Mouse (Mus musculus) heart, adult 2 months (tissue): ENCODE measurements at regions not wholly inside any gene's neighbourhood (a gene's known extent, or its start where the extent isn't known, plus 50 kb on each side); places are given as distances from the start of the nearest gene placed in this dataset.

ENCODE experiments used
- CTCF ChIP-seq: fragments of 200-600 bp; IDR thresholded peaks from 2 replicates; pipeline ENCODE4 v1.8.1; 2022; ENCODE audit warnings: antibody characterized with exemption, mild to moderate bottlenecking, moderate library complexity
- POLR2A ChIP-seq: fragments of 200-500 bp; IDR thresholded peaks from 2 replicates; pipeline ENCODE4 v1.6.1; 2011; ENCODE audit warnings: mild to moderate bottlenecking, low read depth, low read length, control low read depth; ENCODE audit not compliant: insufficient read depth

- TF ChIP-seq POLR2A, result no peak
- TF ChIP-seq CTCF, result no peak
Observed at GRCm38 (mm10) chr13:5628124-5628523, 233.2 kb upstream of the Klf6 start.
